Mouse (Mus musculus): ENCODE data around the gene Rras.

The Rras gene

GRCm38 (mm10) chr7:45017242-45018061 is at the start of gene Rras:
Gene Rras (plus strand): TSS chr7:45017961.
- DNase-seq = peak; percentile 99

GRCm38 (mm10) chr7:44970231-44970691 is 47.5 kb upstream of the Rras start:
- DNase-seq = peak; percentile 94

- no peak for DNase-seq
These were observed 46.6 kb upstream of the Rras start for GRCm38 (mm10) chr7:44971142-44971541.

GRCm38 (mm10) chr7:44973415-44974130 is 44.2 kb upstream of the Rras start:
- no peak for DNase-seq

- peak; percentile 85 for DNase-seq
These were observed 43.2 kb upstream of the Rras start, which contains the start of gene Cpt1c for GRCm38 (mm10) chr7:44974383-44975116. Gene Cpt1c (minus strand): TSS chr7:44974851.

GRCm38 (mm10) chr7:44975117-44975419 is 42.7 kb upstream of the Rras start:
- no peak for DNase-seq

GRCm38 (mm10) chr7:44978300-44978699 is 39.5 kb upstream of the Rras start:
- no peak for DNase-seq

GRCm38 (mm10) chr7:44981539-44981938 is 36.2 kb upstream of the Rras start:
- DNase-seq = no peak

GRCm38 (mm10) chr7:44983085-44983484 is 34.7 kb upstream of the Rras start:
- peak; percentile 95 for DNase-seq

- no peak for DNase-seq
These were observed 33.6 kb upstream of the Rras start for GRCm38 (mm10) chr7:44983944-44984832.

- no peak for DNase-seq
These were observed 33.0 kb upstream of the Rras start for GRCm38 (mm10) chr7:44984833-44985164.

GRCm38 (mm10) chr7:44985595-44986191 is 32.1 kb upstream of the Rras start:
- DNase-seq = peak; percentile 79

GRCm38 (mm10) chr7:44986192-44986878 is 31.4 kb upstream of the Rras start, which contains the start of gene Prmt1:
Gene Prmt1 (minus strand): TSS chr7:44986568.
- DNase-seq = peak; percentile 99

GRCm38 (mm10) chr7:44986879-44987718 is 30.7 kb upstream of the Rras start:
- no peak for DNase-seq

- DNase-seq = no peak
These were observed 21.1 kb upstream of the Rras start for GRCm38 (mm10) chr7:44996672-44997071.

- peak; percentile 99 for DNase-seq
These were observed 20.4 kb upstream of the Rras start, which contains the start of gene Irf3 for GRCm38 (mm10) chr7:44997231-44997939. Gene Irf3 (plus strand): TSS chr7:44997648.

- DNase-seq = no peak
These were observed 19.8 kb upstream of the Rras start for GRCm38 (mm10) chr7:44997940-44998428.

- DNase-seq = peak; percentile 62
These were observed 19.2 kb upstream of the Rras start, which contains the start of gene Bcl2l12 for GRCm38 (mm10) chr7:44998501-44998955. Gene Bcl2l12 (minus strand): TSS chr7:44998712.

GRCm38 (mm10) chr7:44999753-45000152 is 18.0 kb upstream of the Rras start:
- peak; percentile 43 for DNase-seq

All from lung, postnatal 36 days (tissue).